Mouse (Mus musculus) hindbrain, embryonic 13.5 days (tissue): ENCODE data around the gene Nmbr. TPM values are rescaled to one million over a fixed set of nuclear protein-coding genes. Genes with fewer than 3 reads are reported as not detected.

ENCODE experiments used
- ATAC-seq: fragments of 200-750 bp; cut with Nextera tagmentation; 2 replicates; pipeline ENCODE4 v1.8.0; 2017; ENCODE audit warnings: moderate TSS enrichment; ENCODE audit not compliant: low FRiP score
- H3K27ac ChIP-seq: fragments of 300-500 bp; sonication (generic); 2 replicates; pipeline ENCODE4 v1.5.1; 2015; ENCODE audit warnings: inconsistent platforms, mild to moderate bottlenecking, moderate library complexity
- H3K27me3 ChIP-seq: fragments of 300-500 bp; sonication (generic); 2 replicates; pipeline ENCODE4 v1.6.1; 2015; ENCODE audit warnings: mild to moderate bottlenecking, inconsistent platforms
- H3K36me3 ChIP-seq: fragments of 300-500 bp; sonication (generic); 2 replicates; pipeline ENCODE4 v1.6.1; 2015; ENCODE audit warnings: mild to moderate bottlenecking, inconsistent platforms
- H3K4me1 ChIP-seq: fragments of 300-500 bp; sonication (generic); replicated peaks from 2 replicates; pipeline ENCODE4 v1.6.1; 2015; ENCODE audit warnings: inconsistent platforms
- H3K4me2 ChIP-seq: fragments of 300-500 bp; sonication (generic); 2 replicates; pipeline ENCODE4 v1.6.1; 2015; ENCODE audit warnings: inconsistent platforms, mild to moderate bottlenecking, moderate library complexity
- H3K4me3 ChIP-seq: fragments of 300-500 bp; sonication (generic); 2 replicates; pipeline ENCODE4 v1.5.1; 2015; ENCODE audit warnings: mild to moderate bottlenecking, inconsistent platforms
- H3K9ac ChIP-seq: fragments of 300-500 bp; sonication (generic); 2 replicates; pipeline ENCODE4 v1.6.1; 2015; ENCODE audit warnings: mild to moderate bottlenecking, inconsistent platforms
- H3K9me3 ChIP-seq: fragments of 300-500 bp; sonication (generic); 2 replicates; pipeline ENCODE4 v1.6.1; 2016; ENCODE audit warnings: inconsistent platforms
- WGBS: fragments of 180-500 bp; shearing (Covaris S2); methylation state at CpG from one replicate; pipeline ENCODE4 v1.1.7; 2015; 5-methylcytosine and 5-hydroxymethylcytosine counted together
- polyA plus RNA-seq: library from polyadenylated mRNA; unstranded; fragments of >200 nt; fragmentation: Nextera tagmentation; extraction: Ambion mirVana; gene quantifications from 2 replicates; pipeline ENCODE4 v1.2.1, GENCODE M21; 2015

Nmbr gene
- polyA plus RNA-seq = 1.0 and 1.2 TPM in 2 replicates

DNA sequence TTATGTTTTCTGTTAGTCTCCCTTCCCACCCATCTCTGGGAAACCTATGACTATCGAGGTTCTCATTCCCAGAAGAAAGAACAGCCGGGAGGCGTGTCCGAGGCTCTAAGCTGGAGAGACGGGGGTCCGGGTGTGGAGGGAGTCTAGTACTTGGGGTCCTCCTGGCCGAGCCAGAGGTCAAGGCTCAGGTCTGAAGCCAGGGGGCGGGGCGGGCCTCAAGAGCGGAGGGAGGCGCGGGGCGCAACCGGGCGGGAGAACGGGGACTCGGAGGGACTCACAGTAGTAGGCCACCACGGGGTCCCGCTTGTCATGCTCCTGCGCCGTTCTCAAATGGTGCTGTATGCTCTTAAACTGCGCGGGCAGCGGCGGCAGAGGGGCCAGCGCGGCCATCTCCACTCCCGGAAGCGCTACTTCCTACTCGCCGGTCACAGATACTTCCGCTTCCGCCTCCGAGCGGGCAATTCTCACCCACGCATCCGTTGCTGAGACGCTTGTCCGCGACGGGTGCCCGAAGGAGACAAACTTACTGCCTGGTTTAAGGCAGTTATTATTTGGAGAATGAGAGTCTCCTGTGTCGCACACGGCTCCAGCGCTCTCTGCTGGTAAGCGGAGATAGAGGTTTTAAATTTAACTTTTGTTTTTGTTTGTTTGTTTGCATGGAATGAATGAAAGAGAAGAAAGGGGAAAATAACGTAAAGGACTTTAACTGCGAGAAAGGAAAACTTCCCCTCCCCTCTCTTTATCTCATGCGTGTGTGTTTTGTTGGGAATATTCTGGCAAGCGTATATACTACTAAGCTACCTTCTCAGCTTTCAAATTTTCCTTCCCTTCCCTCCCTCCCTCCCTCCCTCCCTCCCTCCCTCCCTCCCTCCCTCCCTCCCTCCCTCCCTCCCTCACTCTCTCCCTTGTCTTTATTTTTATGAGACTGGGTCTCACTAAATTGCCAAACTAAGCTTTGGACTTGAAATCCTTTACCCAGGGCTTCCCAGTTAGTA lies at the start of gene Nmbr, which contains the start of gene Vta1:
Gene Nmbr, plus strand, starts transcription at position 520 of the 995 bp plus-strand sequence.
Gene Vta1, minus strand, starts transcription at position 489 of the 995 bp plus-strand sequence.
- Histone ChIP-seq H3K4me2 (peak within 1 kb of the TSS; percentile 66), H3K27me3 (no peaks in the 10 kb centered on the region), H3K4me3 (peak within 1 kb of the TSS; percentile 94), H3K9ac (peak within 1 kb of the TSS; percentile 90), H3K27ac (peak within 1 kb of the TSS; percentile 90), H3K36me3 (no peaks in the 10 kb centered on the region), H3K9me3 (0 out of 2 replicates have a peak, but pooled peaks cover 4% of the 10 kb centered on the region), H3K4me1 (peaks cover 20% of the 10 kb centered on the region)
- peak; percentile 98 for ATAC-seq
- under 1% methylated on average over 50 of the region's 50 CpGs for WGBS

DNA sequence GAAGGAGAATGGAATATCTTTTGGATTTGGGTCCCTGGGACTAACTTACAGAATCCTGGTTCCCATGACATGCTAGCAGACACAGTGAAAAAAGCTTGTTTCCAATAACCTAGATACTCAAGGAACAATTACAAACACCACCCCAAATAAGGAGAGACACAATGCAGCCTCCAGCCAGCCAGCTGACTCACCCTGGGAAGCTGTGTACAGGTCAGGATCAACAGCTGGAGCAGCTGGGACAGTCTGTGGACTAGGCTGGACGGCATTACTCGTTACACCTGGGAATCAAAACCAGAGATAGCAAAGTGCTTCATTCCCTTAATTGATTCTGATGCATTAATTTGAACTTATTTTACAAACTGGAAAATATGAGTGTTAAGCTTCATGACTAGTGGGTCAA lies 44.5 kb upstream of the Nmbr start:
- no peaks in the 10 kb centered on the region for H3K9me3 ChIP-seq
- H3K4me3 ChIP-seq = no peak overlapping the region
- no peaks in the 10 kb centered on the region for H3K27me3 ChIP-seq
- H3K27ac ChIP-seq = no peak overlapping the region
- 90% methylated on average over 2 of the region's 2 CpGs for WGBS
- no peak for ATAC-seq
- no peak overlapping the region for H3K4me2 ChIP-seq
- peaks cover 34% of the 10 kb centered on the region for H3K36me3 ChIP-seq
- H3K9ac ChIP-seq = no peak overlapping the region
- H3K4me1 ChIP-seq = no peaks in the 10 kb centered on the region

DNA sequence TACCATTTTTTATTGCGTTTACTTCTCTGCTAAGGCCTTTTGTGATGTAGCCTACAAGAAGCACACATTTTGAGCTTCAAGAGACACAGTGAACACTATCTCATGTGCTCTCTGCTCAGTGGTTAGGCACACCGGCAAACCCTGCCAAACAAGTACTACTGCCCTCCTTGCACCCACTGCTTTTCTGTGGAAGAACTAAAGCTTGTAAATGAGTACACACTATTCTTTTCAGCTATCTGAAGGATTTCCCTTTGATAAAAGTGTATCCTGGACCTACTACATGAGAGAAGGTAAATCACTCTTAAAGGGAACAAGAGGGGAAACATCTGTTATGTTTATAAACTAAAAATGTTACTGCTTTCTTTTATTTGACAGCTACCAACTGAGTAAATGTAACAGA lies 39.2 kb upstream of the Nmbr start:
- Histone ChIP-seq H3K4me3 (no peak overlapping the region), H3K4me1 (no peaks in the 10 kb centered on the region), H3K9ac (no peak overlapping the region), H3K27me3 (no peaks in the 10 kb centered on the region), H3K4me2 (no peak overlapping the region), H3K27ac (no peak overlapping the region), H3K36me3 (peaks cover 40% of the 10 kb centered on the region), H3K9me3 (no peaks in the 10 kb centered on the region)
- ATAC-seq = no peak
- WGBS = 100% methylated on average over 2 of the region's 2 CpGs

GRCm38 (mm10) chr10:14685663-14686062 lies 19.7 kb upstream of the Nmbr start:
- H3K4me1 ChIP-seq = 0 out of 2 replicates have a peak, but pooled peaks cover 3% of the 10 kb centered on the region
- H3K36me3 ChIP-seq = peaks cover 16% of the 10 kb centered on the region
- H3K9me3 ChIP-seq = no peaks in the 10 kb centered on the region
- H3K9ac ChIP-seq = no peak overlapping the region
- H3K4me2 ChIP-seq = no peak overlapping the region
- ATAC-seq = no peak
- no peaks in the 10 kb centered on the region for H3K27me3 ChIP-seq
- H3K27ac ChIP-seq = no peak overlapping the region
- 96% methylated on average over 1 of the region's 1 CpGs for WGBS
- no peak overlapping the region for H3K4me3 ChIP-seq

GRCm38 (mm10) chr10:14688785-14689442 lies 16.5 kb upstream of the Nmbr start:
- Histone ChIP-seq H3K27me3 (no peaks in the 10 kb centered on the region), H3K4me2 (no peak overlapping the region), H3K9ac (no peak overlapping the region), H3K9me3 (no peaks in the 10 kb centered on the region), H3K27ac (no peak overlapping the region), H3K4me1 (0 out of 2 replicates have a peak, but pooled peaks cover 3% of the 10 kb centered on the region), H3K4me3 (no peak overlapping the region), H3K36me3 (peaks cover 16% of the 10 kb centered on the region)
- WGBS = 92% methylated on average over 6 of the region's 6 CpGs
- ATAC-seq = no peak

DNA sequence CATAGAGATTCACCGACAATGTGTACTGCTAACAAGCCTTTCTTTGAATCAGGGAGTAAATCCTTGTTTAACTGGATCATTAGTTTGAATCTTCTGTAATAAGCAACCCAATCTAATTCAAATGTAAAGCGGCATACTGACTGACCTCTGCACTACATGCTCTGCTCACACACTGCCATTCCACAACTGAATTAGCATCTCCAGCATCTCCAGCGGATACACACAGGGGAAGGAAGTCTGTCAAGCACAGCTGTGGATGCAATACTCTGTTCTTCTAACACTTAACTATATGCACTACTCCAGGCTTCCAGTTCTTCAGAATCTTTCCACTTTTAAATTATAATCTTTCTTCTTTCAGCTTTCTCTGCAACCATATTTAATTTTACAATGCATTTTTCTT lies 15.0 kb upstream of the Nmbr start:
- 46% methylated on average over 3 of the region's 3 CpGs for WGBS
- no peaks in the 10 kb centered on the region for H3K9me3 ChIP-seq
- peaks cover 16% of the 10 kb centered on the region for H3K36me3 ChIP-seq
- 0 out of 2 replicates have a peak, but pooled peaks cover 3% of the 10 kb centered on the region for H3K4me1 ChIP-seq
- no peak overlapping the region for H3K9ac ChIP-seq
- no peaks in the 10 kb centered on the region for H3K27me3 ChIP-seq
- ATAC-seq = no peak
- no peak overlapping the region for H3K4me3 ChIP-seq
- H3K4me2 ChIP-seq = no peak overlapping the region
- no peak overlapping the region for H3K27ac ChIP-seq

DNA sequence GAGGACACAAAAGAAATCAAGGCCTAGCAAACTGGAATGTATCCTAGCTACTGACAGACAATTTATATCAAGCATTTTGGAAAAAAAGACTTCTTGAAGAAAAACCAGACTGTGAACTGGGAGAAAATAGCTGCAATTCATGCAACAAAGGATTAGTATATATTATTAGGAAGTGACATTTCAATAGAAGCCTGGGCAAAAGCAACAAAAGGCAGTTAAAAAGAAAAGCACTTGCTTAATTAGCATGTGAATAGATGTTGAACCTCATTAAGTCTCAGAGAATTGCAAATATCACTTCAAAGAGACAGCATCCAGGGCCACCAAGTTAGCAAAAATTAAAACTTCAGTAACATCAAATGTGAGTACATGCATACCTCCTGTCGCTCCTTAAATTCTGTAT lies 2.2 kb upstream of the Nmbr start:
- H3K9me3 ChIP-seq = 0 out of 2 replicates have a peak, but pooled peaks cover 4% of the 10 kb centered on the region
- H3K4me3 ChIP-seq = peak overlapping the region; percentile 94
- 21% methylated on average over 1 of the region's 1 CpGs for WGBS
- H3K27me3 ChIP-seq = no peaks in the 10 kb centered on the region
- no peak for ATAC-seq
- H3K4me2 ChIP-seq = peak overlapping the region; percentile 66
- peak overlapping the region; percentile 90 for H3K9ac ChIP-seq
- peaks cover 20% of the 10 kb centered on the region for H3K4me1 ChIP-seq
- no peaks in the 10 kb centered on the region for H3K36me3 ChIP-seq
- H3K27ac ChIP-seq = peak overlapping the region; percentile 58; the same call in 1 of the 2 replicates

- peak overlapping the region; percentile 94 for H3K4me3 ChIP-seq
- H3K4me1 ChIP-seq = peaks cover 20% of the 10 kb centered on the region
- 31% methylated on average over 4 of the region's 4 CpGs for WGBS
- peak overlapping the region; percentile 90 for H3K9ac ChIP-seq
- no peak for ATAC-seq
- peak overlapping the region; percentile 58 for H3K27ac ChIP-seq
- 0 out of 2 replicates have a peak, but pooled peaks cover 4% of the 10 kb centered on the region for H3K9me3 ChIP-seq
- H3K27me3 ChIP-seq = no peaks in the 10 kb centered on the region
- peak overlapping the region; percentile 66 for H3K4me2 ChIP-seq
- no peaks in the 10 kb centered on the region for H3K36me3 ChIP-seq
These were observed 1.5 kb upstream of the Nmbr start for GRCm38 (mm10) chr10:14703830-14704420.

DNA sequence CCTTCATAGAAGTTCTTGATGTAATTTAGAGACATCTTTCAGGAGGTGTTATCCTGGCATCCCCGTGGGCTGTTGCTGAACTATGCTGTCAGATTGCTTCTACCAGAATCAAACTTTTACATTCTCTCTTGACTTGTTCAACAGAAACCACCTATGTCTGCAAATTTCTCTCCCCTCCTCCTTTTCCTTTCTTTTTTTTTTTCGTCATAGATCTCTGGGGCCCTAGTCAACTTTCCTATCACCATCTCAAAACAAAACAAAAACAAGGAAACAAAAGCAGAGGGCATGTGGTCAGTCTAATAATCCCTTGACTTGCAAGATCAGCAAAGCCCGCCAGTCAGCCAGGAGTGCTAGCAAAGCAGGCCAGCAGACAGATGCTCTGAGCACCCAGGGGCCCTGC lies 12.7 kb downstream of the Nmbr start, which contains the start of gene Gje1:
Gene Gje1, minus strand, starts transcription at position 101 of the 400 bp plus-strand sequence.
- H3K4me2 ChIP-seq = no peak within 1 kb of the TSS
- H3K36me3 ChIP-seq = no peaks in the 10 kb centered on the region
- no peak within 1 kb of the TSS for H3K9ac ChIP-seq
- H3K4me3 ChIP-seq = no peak within 1 kb of the TSS
- WGBS = 59% methylated on average over 3 of the region's 3 CpGs
- no peaks in the 10 kb centered on the region for H3K4me1 ChIP-seq
- ATAC-seq = no peak
- no peaks in the 10 kb centered on the region for H3K27me3 ChIP-seq
- H3K9me3 ChIP-seq = no peaks in the 10 kb centered on the region
- H3K27ac ChIP-seq = no peak within 1 kb of the TSS

DNA sequence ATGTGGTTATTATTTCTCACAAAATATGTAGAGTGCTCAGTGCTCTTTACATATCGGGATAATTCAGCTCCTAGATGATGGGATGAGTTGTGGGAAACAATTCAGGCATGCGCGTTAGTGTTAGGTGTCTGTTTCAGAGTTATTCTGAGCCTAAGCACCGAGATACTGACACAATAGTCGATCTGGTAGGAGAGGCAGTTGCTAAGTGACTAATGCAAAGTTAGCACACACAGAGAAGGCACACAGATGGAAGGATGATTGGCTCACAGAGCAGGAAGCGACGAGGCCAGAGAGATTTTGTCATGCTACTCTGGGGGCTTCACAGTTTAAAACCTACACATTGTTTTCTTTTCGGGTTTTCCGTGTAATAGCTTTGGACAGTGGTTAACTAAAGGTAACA lies 20.3 kb downstream of the Nmbr start:
- Histone ChIP-seq H3K36me3 (no peaks in the 10 kb centered on the region), H3K9me3 (no peaks in the 10 kb centered on the region), H3K9ac (no peak overlapping the region), H3K4me1 (no peaks in the 10 kb centered on the region), H3K27me3 (no peaks in the 10 kb centered on the region), H3K27ac (no peak overlapping the region), H3K4me2 (no peak overlapping the region), H3K4me3 (no peak overlapping the region)
- 73% methylated on average over 9 of the region's 9 CpGs for WGBS
- no peak for ATAC-seq

DNA sequence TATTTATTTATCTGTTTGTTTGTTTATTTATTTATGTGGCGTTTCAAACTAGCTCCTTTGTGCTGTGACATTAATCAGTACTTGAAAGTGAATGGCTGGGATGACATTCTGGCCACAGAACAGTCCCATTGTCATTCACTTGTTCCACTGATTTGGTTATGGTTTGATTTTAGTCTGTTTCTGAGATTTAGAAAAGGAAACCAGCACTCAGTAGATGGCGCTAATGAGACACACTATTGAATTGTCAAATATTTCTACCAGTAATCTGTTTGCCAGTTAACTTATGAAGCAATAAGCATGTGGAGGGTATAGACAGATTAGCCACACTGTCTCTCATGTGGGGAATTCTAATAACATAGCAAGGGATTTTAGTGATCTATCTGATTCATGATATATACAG lies 28.9 kb downstream of the Nmbr start:
- Histone ChIP-seq H3K9me3 (no peaks in the 10 kb centered on the region), H3K27ac (no peak overlapping the region), H3K9ac (no peak overlapping the region), H3K4me2 (no peak overlapping the region), H3K4me3 (no peak overlapping the region), H3K27me3 (no peaks in the 10 kb centered on the region), H3K36me3 (no peaks in the 10 kb centered on the region), H3K4me1 (no peaks in the 10 kb centered on the region)
- WGBS = 10% methylated on average over 2 of the region's 2 CpGs
- no peak for ATAC-seq
